Comparison of ENCODE assay signal across 18 mouse cellular contexts in genomic region chr9:122420195-122420756, GRCm38 (mm10).
DNase-seq lines count a peak whose midpoint lies in the region; ATAC-seq and TF ChIP-seq lines count a peak whose summit lies in the region.
"Had no signal": no experiment of that assay in that cellular context is flagged by ENCODE, and none has a peak within 500 bp of the region (broad histone marks: within the 10 kb centered on the region; RNA-seq: fewer than 3 reads in every experiment).

No protein-coding gene starts in this region.

- H3K36me3 ChIP-seq in kidney, adult 2 months (ENCODE audit: control insufficient read depth, insufficient read depth, low read length), result no peaks in the 10 kb centered on the region
- no peaks in the 10 kb centered on the region for H3K36me3 ChIP-seq in limb, embryonic 10.5 days
- H3K36me3 ChIP-seq: G1E; hindbrain, embryonic 13.5 days; limb, embryonic 12.5 days; liver, embryonic 15.5 days; lung, embryonic 15.5 days; midbrain, embryonic 12.5 days; neural tube, embryonic 12.5 days had no signal

- no peak overlapping the region for H3K27ac ChIP-seq in kidney, adult 2 months (ENCODE audit: insufficient read depth, low read depth, low read length)
- peak overlapping the region; percentile 97 for H3K27ac ChIP-seq in brown adipose tissue, adult 24 weeks (replicated peaks; ENCODE audit: low read depth, low read length)
- no peak overlapping the region for H3K27ac ChIP-seq in limb, embryonic 10.5 days
- H3K27ac ChIP-seq: forebrain, embryonic 13.5 days; hindbrain, embryonic 13.5 days; limb, embryonic 12.5 days; liver, embryonic 15.5 days; lung, embryonic 15.5 days; midbrain, embryonic 12.5 days; neural tube, embryonic 12.5 days had no signal

- H3K27me3 ChIP-seq in kidney, adult 2 months (replicated peaks; ENCODE audit: control insufficient read depth, insufficient read depth, low read length), result no peaks in the 10 kb centered on the region
- H3K27me3 ChIP-seq in limb, embryonic 10.5 days (ENCODE audit: low read depth, poor library complexity, severe bottlenecking), result peaks cover 14% of the 10 kb centered on the region; the same call in 1 of the 2 replicates
- H3K27me3 ChIP-seq: liver, embryonic 15.5 days had no signal

- H3K4me3 ChIP-seq in kidney, adult 2 months (ENCODE audit: insufficient read depth, low read depth, low read length), result no peak overlapping the region
- no peak overlapping the region for H3K4me3 ChIP-seq in brown adipose tissue, adult 24 weeks (ENCODE audit: insufficient read depth, low read depth, low read length)
- no peak overlapping the region for H3K4me3 ChIP-seq in limb, embryonic 10.5 days
- H3K4me3 ChIP-seq: forebrain, embryonic 13.5 days; hindbrain, embryonic 13.5 days; limb, embryonic 12.5 days; liver, embryonic 15.5 days; lung, embryonic 15.5 days; megakaryocyte, embryonic 14.5 days; midbrain, embryonic 12.5 days; myocyte; neural tube, embryonic 12.5 days had no signal

- TF ChIP-seq POLR2A in kidney, adult 2 months (IDR thresholded peaks at IDR 0.05; ENCODE audit: low read depth, low read length), result no peak

- WGBS in kidney, adult 2 months, result 68% methylated on average over 5 of the region's 5 CpGs
- 77% methylated on average over 5 of the region's 5 CpGs for WGBS in limb, embryonic 10.5 days

- no peak for TF ChIP-seq CTCF in kidney, adult 2 months (conservative IDR thresholded peaks at IDR 0.05; ENCODE audit: insufficient read depth, insufficient read length, low read depth, low read length)

- ATAC-seq in frontal cortex, adult (ENCODE audit: low TSS enrichment), result no peak

- H3K4me1 ChIP-seq in kidney, adult 2 months (ENCODE audit: control insufficient read depth, insufficient read depth, low read length), result no peaks in the 10 kb centered on the region
- H3K4me1 ChIP-seq in brown adipose tissue, adult 24 weeks (ENCODE audit: control insufficient read depth, insufficient read depth, insufficient read length, low read length), result no peaks in the 10 kb centered on the region
- peaks cover 10% of the 10 kb centered on the region for H3K4me1 ChIP-seq in limb, embryonic 10.5 days
- H3K4me1 ChIP-seq: liver, embryonic 15.5 days; lung, embryonic 15.5 days had no signal

- DNase-seq in adrenal gland, postnatal 10 days, result peak; percentile 35
- no peak for DNase-seq in adrenal gland, postnatal 25 days
- peak; percentile 6 for DNase-seq in kidney, adult 2 months
- DNase-seq in kidney, postnatal 4 days, result no peak
- DNase-seq in lung, postnatal 4 days, result peak; percentile 10 to 54
- DNase-seq in limb, embryonic 10.5 days (ENCODE audit: low spot score), result no peak

- H3K9me3 ChIP-seq in limb, embryonic 10.5 days (replicated peaks), result no peaks in the 10 kb centered on the region
- H3K9me3 ChIP-seq: forebrain, embryonic 13.5 days; G1E; hindbrain, embryonic 13.5 days; liver, embryonic 15.5 days; lung, embryonic 15.5 days; midbrain, embryonic 12.5 days; neural tube, embryonic 12.5 days had no signal

Comparison
In these comparisons a context has a peak if more than half of its experiments do, and no peak if none do; other contexts are left out.
1. DNase-seq: peak in adrenal gland, postnatal 10 days (single experiment), kidney, adult 2 months (single experiment) and lung, postnatal 4 days (2 of 2); none in adrenal gland, postnatal 25 days (single experiment), kidney, postnatal 4 days (0 of 2) and limb, embryonic 10.5 days (single experiment).